Mouse (Mus musculus): Measurements from ENCODE around the gene Qtrt1.

DNA sequence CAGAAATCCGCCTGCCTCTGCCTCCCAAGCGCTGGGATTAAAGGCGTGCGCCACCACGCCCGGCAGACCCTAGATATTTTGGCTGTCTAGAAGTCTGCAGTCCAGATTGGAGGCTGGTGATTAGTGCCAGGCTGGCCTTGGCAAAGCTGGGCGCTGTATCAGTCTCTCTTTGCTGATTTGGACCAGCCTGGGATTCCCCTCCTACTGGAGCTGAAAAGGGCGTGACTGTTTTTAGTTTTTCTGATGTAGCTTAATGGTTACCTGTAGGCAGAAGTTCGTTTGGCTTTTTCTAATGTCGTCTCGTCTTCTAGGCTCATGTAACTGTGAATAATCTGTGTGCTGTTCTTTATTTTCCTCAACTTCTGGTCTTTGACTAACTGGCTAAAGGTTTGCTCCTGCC is 42.6 kb upstream of the Qtrt1 start:
- TF ChIP-seq GATA1 (IDR thresholded peaks at IDR 0.05; ENCODE audit: borderline replicate concordance, low read length) = no peak
- no peak for TF ChIP-seq FLI1 (IDR thresholded peaks at IDR 0.05; ENCODE audit: low read length)
